Mouse (Mus musculus) liver, embryonic 14.5 days (tissue): ENCODE measurements around the gene Gm5965. TPM values are rescaled to one million over a fixed set of nuclear protein-coding genes. Genes with fewer than 3 reads are reported as not detected.

Source experiments
- ATAC-seq: fragments of 200-750 bp; cut with Nextera tagmentation; 2 replicates; pipeline ENCODE4 v1.8.0; 2017; ENCODE audit warnings: moderate number of reproducible peaks, mild to moderate bottlenecking, moderate library complexity; ENCODE audit not compliant: insufficient read depth
- DNase-seq, 3 experiments: peaks; one replicate each; pipeline ENCODE4 v3.0.0-alpha.2; 2012 to 2013; ENCODE audit warnings: low read depth in 3 of 3, low spot score in 3 of 3
- H3K27ac ChIP-seq: fragments of 300-500 bp; sonication (generic); 2 replicates; pipeline ENCODE4 v1.5.1; 2014; ENCODE audit warnings: moderate library complexity, mild to moderate bottlenecking, control low read depth, inconsistent platforms
- H3K27me3 ChIP-seq: fragments of 300-500 bp; sonication (generic); 2 replicates; pipeline ENCODE4 v1.6.1; 2014; ENCODE audit warnings: mild to moderate bottlenecking, low read length, moderate library complexity; ENCODE audit not compliant: control insufficient read depth, insufficient read depth
- H3K36me3 ChIP-seq: fragments of 300-500 bp; sonication (generic); replicated peaks from 2 replicates; pipeline ENCODE4 v1.6.1; 2014; ENCODE audit warnings: low read depth; ENCODE audit not compliant: control insufficient read depth, insufficient read depth
- H3K4me1 ChIP-seq, 2 experiments: fragments of 200-500 bp in 1 of 2; fragments of 300-500 bp in 1 of 2; sonication (generic) in 1 of 2; replicated peaks; 2 replicates each; pipeline ENCODE4 v1.6.1; 2012 to 2014; ENCODE audit warnings: antibody characterized with exemption in 1 of 2, inconsistent platforms in 1 of 2, low read length in 1 of 2; ENCODE audit not compliant: control insufficient read depth in 2 of 2, insufficient read depth in 2 of 2
- H3K4me2 ChIP-seq: fragments of 300-500 bp; sonication (generic); 2 replicates; pipeline ENCODE4 v1.6.1; 2014; ENCODE audit warnings: low read depth, mild to moderate bottlenecking, control low read depth, moderate library complexity
- H3K4me3 ChIP-seq, 2 experiments: fragments of 200-500 bp in 1 of 2; fragments of 300-500 bp in 1 of 2; sonication (generic) in 1 of 2; 2 replicates each; pipeline ENCODE4 v1.5.1; 2012 to 2014; ENCODE audit warnings: low read depth in 2 of 2, low read length in 2 of 2, mild to moderate bottlenecking in 2 of 2, control low read depth in 1 of 2, inconsistent platforms in 1 of 2, moderate library complexity in 1 of 2; ENCODE audit not compliant: insufficient read depth in 1 of 2
- H3K9ac ChIP-seq: fragments of 300-500 bp; sonication (generic); replicated peaks from 2 replicates; pipeline ENCODE4 v1.6.1; 2014; ENCODE audit warnings: mild to moderate bottlenecking, control low read depth, moderate library complexity
- H3K9me3 ChIP-seq: fragments of 300-500 bp; sonication (generic); 2 replicates; pipeline ENCODE4 v1.6.1; 2016; ENCODE audit warnings: low read length, mixed read lengths; ENCODE audit not compliant: control insufficient read depth
- CTCF ChIP-seq: IDR thresholded peaks from 2 replicates; pipeline ENCODE4 v1.5.1; 2016; ENCODE audit warnings: antibody characterized with exemption, low read depth, control low read depth
- EP300 ChIP-seq: IDR thresholded peaks from 2 replicates; pipeline ENCODE4 v1.6.1; 2016; ENCODE audit warnings: antibody characterized with exemption, low read depth
- WGBS: fragments of 180-500 bp; shearing (Covaris S2); extraction: QIAGEN DNeasy Blood & Tissue Kit; methylation state at CpG from one replicate; pipeline ENCODE4 v1.1.7; 2014; ENCODE audit not compliant: insufficient replicate concordance; 5-methylcytosine and 5-hydroxymethylcytosine counted together
- polyA plus RNA-seq, 2 experiments: library from polyadenylated mRNA; depleted of rRNA in 1 of 2; stranded (reverse) in 1 of 2; unstranded in 1 of 2; fragments of >200 nt; fragmentation: Nextera tagmentation in 1 of 2; extraction: Ambion mirVana in 1 of 2; gene quantifications; 2 replicates each; pipeline versions ENCODE4 v1.2.1 to v1.2.3; 2012 to 2014

The Gm5965 gene
- polyA plus RNA-seq, 2 experiments, result not detected

- H3K4me1 ChIP-seq, result no peaks in the 10 kb centered on the region
- ATAC-seq, result no peak
- H3K4me3 ChIP-seq, result no peak within 1 kb of the TSS
- DNase-seq, result no peak
- no peaks in the 10 kb centered on the region for H3K9me3 ChIP-seq
- no peak within 1 kb of the TSS for H3K27ac ChIP-seq
- no peaks in the 10 kb centered on the region for H3K36me3 ChIP-seq
- no peak within 1 kb of the TSS for H3K4me2 ChIP-seq
- H3K27me3 ChIP-seq, result no peaks in the 10 kb centered on the region
- WGBS, result 73% methylated on average over 9 of the region's 9 CpGs
- TF ChIP-seq EP300 (no peak), CTCF (no peak)
- H3K9ac ChIP-seq, result no peak within 1 kb of the TSS
Measured at GRCm38 (mm10) chr16:88826095-88826652, 48.5 kb downstream of the Gm5965 start, which contains the start of gene Krtap14. TSS of gene Krtap14 (minus strand) at chr16:88826145.

- no peak overlapping the region for H3K4me3 ChIP-seq
- H3K9ac ChIP-seq, result no peak overlapping the region
- H3K27ac ChIP-seq, result no peak overlapping the region
- H3K9me3 ChIP-seq, result no peaks in the 10 kb centered on the region
- no peak for DNase-seq
- no peaks in the 10 kb centered on the region for H3K4me1 ChIP-seq
- TF ChIP-seq EP300, result no peak
- TF ChIP-seq CTCF, result no peak
- 67% methylated on average over 3 of the region's 3 CpGs for WGBS
- no peak for ATAC-seq
- no peaks in the 10 kb centered on the region for H3K27me3 ChIP-seq
- no peaks in the 10 kb centered on the region for H3K36me3 ChIP-seq
- no peak overlapping the region for H3K4me2 ChIP-seq
Measured at GRCm38 (mm10) chr16:88826978-88827377, 49.3 kb downstream of the Gm5965 start.

Other genes starting within 250 kb of the Gm5965 start
- 0.02 and 0.15 TPM in 2 replicates for gene Cldn8, start 214.7 kb upstream of the Gm5965 start, polyA plus RNA-seq (2012; rRNA removed)
- gene Cldn8, start 214.7 kb upstream of the Gm5965 start, polyA plus RNA-seq (2014; fragmentation: Nextera tagmentation; extraction: Ambion mirVana), result 0.05 and 0.06 TPM in 2 replicates
- gene Krtap24-1, start 165.6 kb upstream of the Gm5965 start, polyA plus RNA-seq (2012; rRNA removed), result not detected in 2 replicates
- gene Krtap24-1, start 165.6 kb upstream of the Gm5965 start, polyA plus RNA-seq (2014; fragmentation: Nextera tagmentation; extraction: Ambion mirVana), result not detected in 2 replicates
- not detected in 2 replicates for gene 2310079G19Rik, start 150.2 kb upstream of the Gm5965 start, polyA plus RNA-seq (2012; rRNA removed)
- not detected in 2 replicates for gene 2310079G19Rik, start 150.2 kb upstream of the Gm5965 start, polyA plus RNA-seq (2014; fragmentation: Nextera tagmentation; extraction: Ambion mirVana)
- gene Krtap26-1, start 130.1 kb upstream of the Gm5965 start, polyA plus RNA-seq (2012; rRNA removed), result not detected in 2 replicates
- gene Krtap26-1, start 130.1 kb upstream of the Gm5965 start, polyA plus RNA-seq (2014; fragmentation: Nextera tagmentation; extraction: Ambion mirVana), result not detected in 2 replicates
- gene Krtap27-1, start 106.2 kb upstream of the Gm5965 start, polyA plus RNA-seq (2012; rRNA removed), result not detected in 2 replicates
- gene Krtap27-1, start 106.2 kb upstream of the Gm5965 start, polyA plus RNA-seq (2014; fragmentation: Nextera tagmentation; extraction: Ambion mirVana), result not detected in 2 replicates
- not detected in 2 replicates for gene 2310061N02Rik, start 69.9 kb upstream of the Gm5965 start, polyA plus RNA-seq (2012; rRNA removed)
- gene 2310061N02Rik, start 69.9 kb upstream of the Gm5965 start, polyA plus RNA-seq (2014; fragmentation: Nextera tagmentation; extraction: Ambion mirVana), result not detected in 2 replicates
- gene Krtap13-1, start 49.0 kb upstream of the Gm5965 start, polyA plus RNA-seq (2012; rRNA removed), result not detected in 2 replicates
- gene Krtap13-1, start 49.0 kb upstream of the Gm5965 start, polyA plus RNA-seq (2014; fragmentation: Nextera tagmentation; extraction: Ambion mirVana), result not detected in 2 replicates
- not detected in 2 replicates for gene Krtap13, start 26.3 kb upstream of the Gm5965 start, polyA plus RNA-seq (2012; rRNA removed)
- not detected in 2 replicates for gene Krtap13, start 26.3 kb upstream of the Gm5965 start, polyA plus RNA-seq (2014; fragmentation: Nextera tagmentation; extraction: Ambion mirVana)
- not detected in 2 replicates for gene 2310034C09Rik, start 19.0 kb upstream of the Gm5965 start, polyA plus RNA-seq (2012; rRNA removed)
- gene 2310034C09Rik, start 19.0 kb upstream of the Gm5965 start, polyA plus RNA-seq (2014; fragmentation: Nextera tagmentation; extraction: Ambion mirVana), result not detected in 2 replicates
- gene 2310057N15Rik, start 3.7 kb upstream of the Gm5965 start, polyA plus RNA-seq (2012; rRNA removed), result not detected in 2 replicates
- gene 2310057N15Rik, start 3.7 kb upstream of the Gm5965 start, polyA plus RNA-seq (2014; fragmentation: Nextera tagmentation; extraction: Ambion mirVana), result not detected in 2 replicates
- gene Gm20741, start 34.3 kb downstream of the Gm5965 start, polyA plus RNA-seq (2012; rRNA removed), result not detected in 2 replicates
- not detected in 2 replicates for gene Gm20741, start 34.3 kb downstream of the Gm5965 start, polyA plus RNA-seq (2014; fragmentation: Nextera tagmentation; extraction: Ambion mirVana)
- not detected in 2 replicates for gene Krtap15, start 42.3 kb downstream of the Gm5965 start, polyA plus RNA-seq (2012; rRNA removed)
- gene Krtap15, start 42.3 kb downstream of the Gm5965 start, polyA plus RNA-seq (2014; fragmentation: Nextera tagmentation; extraction: Ambion mirVana), result not detected in 2 replicates
- not detected in 2 replicates for gene Krtap14, start 48.2 kb downstream of the Gm5965 start, polyA plus RNA-seq (2012; rRNA removed)
- gene Krtap14, start 48.2 kb downstream of the Gm5965 start, polyA plus RNA-seq (2014; fragmentation: Nextera tagmentation; extraction: Ambion mirVana), result not detected in 2 replicates
- gene Krtap19-1, start 91.5 kb downstream of the Gm5965 start, polyA plus RNA-seq (2012; rRNA removed), result not detected in 2 replicates
- not detected in 2 replicates for gene Krtap19-1, start 91.5 kb downstream of the Gm5965 start, polyA plus RNA-seq (2014; fragmentation: Nextera tagmentation; extraction: Ambion mirVana)
- not detected in 2 replicates for gene Krtap19-2, start 96.4 kb downstream of the Gm5965 start, polyA plus RNA-seq (2012; rRNA removed)
- gene Krtap19-2, start 96.4 kb downstream of the Gm5965 start, polyA plus RNA-seq (2014; fragmentation: Nextera tagmentation; extraction: Ambion mirVana), result not detected in 2 replicates
- gene Krtap19-3, start 100.1 kb downstream of the Gm5965 start, polyA plus RNA-seq (2012; rRNA removed), result not detected in 2 replicates
- not detected in 2 replicates for gene Krtap19-3, start 100.1 kb downstream of the Gm5965 start, polyA plus RNA-seq (2014; fragmentation: Nextera tagmentation; extraction: Ambion mirVana)
- not detected in 2 replicates for gene Krtap19-4, start 107.2 kb downstream of the Gm5965 start, polyA plus RNA-seq (2012; rRNA removed)
- not detected in 2 replicates for gene Krtap19-4, start 107.2 kb downstream of the Gm5965 start, polyA plus RNA-seq (2014; fragmentation: Nextera tagmentation; extraction: Ambion mirVana)
- not detected in 2 replicates for gene Krtap19-5, start 118.6 kb downstream of the Gm5965 start, polyA plus RNA-seq (2012; rRNA removed)
- gene Krtap19-5, start 118.6 kb downstream of the Gm5965 start, polyA plus RNA-seq (2014; fragmentation: Nextera tagmentation; extraction: Ambion mirVana), result not detected in 2 replicates
- gene Krtap19-9b, start 154.4 kb downstream of the Gm5965 start, polyA plus RNA-seq (2012; rRNA removed), result not detected in 2 replicates
- gene Krtap19-9b, start 154.4 kb downstream of the Gm5965 start, polyA plus RNA-seq (2014; fragmentation: Nextera tagmentation; extraction: Ambion mirVana), result not detected in 2 replicates
- not detected in 2 replicates for gene Krtap16-3, start 185.0 kb downstream of the Gm5965 start, polyA plus RNA-seq (2012; rRNA removed)
- gene Krtap16-3, start 185.0 kb downstream of the Gm5965 start, polyA plus RNA-seq (2014; fragmentation: Nextera tagmentation; extraction: Ambion mirVana), result not detected in 2 replicates
- gene Krtap22-2, start 232.9 kb downstream of the Gm5965 start, polyA plus RNA-seq (2012; rRNA removed), result not detected in 2 replicates
- gene Krtap22-2, start 232.9 kb downstream of the Gm5965 start, polyA plus RNA-seq (2014; fragmentation: Nextera tagmentation; extraction: Ambion mirVana), result not detected in 2 replicates
- not detected in 2 replicates for gene Gm10229, start 237.4 kb downstream of the Gm5965 start, polyA plus RNA-seq (2012; rRNA removed)
- gene Gm10229, start 237.4 kb downstream of the Gm5965 start, polyA plus RNA-seq (2014; fragmentation: Nextera tagmentation; extraction: Ambion mirVana), result not detected in 2 replicates